Mouse (Mus musculus) MEL (cell line): ENCODE data around the gene Gpr18.

Experiments used
- CTCF ChIP-seq, 3 experiments: IDR thresholded peaks in 2 of 3; conservative IDR thresholded peaks in 1 of 3; 2 replicates each; pipeline ENCODE4 v1.5.1; 2011 to 2012; ENCODE audit warnings: low read length in 3 of 3, low read depth in 2 of 3, mild to moderate bottlenecking in 2 of 3, improper control_type of control experiment in 1 of 3, inconsistent platforms in 1 of 3, mixed read lengths in 1 of 3, moderate library complexity in 1 of 3; ENCODE audit not compliant: control insufficient read depth in 1 of 3, insufficient read depth in 1 of 3, poor library complexity in 1 of 3, severe bottlenecking in 1 of 3
- E2F4 ChIP-seq: IDR thresholded peaks from 2 replicates; pipeline ENCODE4 v1.6.1; 2011; ENCODE audit warnings: low read depth, low read length, improper control_type of control experiment, borderline replicate concordance
- ELF1 ChIP-seq: IDR thresholded peaks from 2 replicates; pipeline ENCODE4 v1.6.1; 2014; ENCODE audit warnings: low read depth, mild to moderate bottlenecking, inconsistent platforms, low read length, improper control_type of control experiment, moderate library complexity
- GATA1 ChIP-seq: IDR thresholded peaks from 2 replicates; pipeline ENCODE4 v1.6.1; 2011; ENCODE audit warnings: low read depth, low read length, improper control_type of control experiment
- SIN3A ChIP-seq: IDR thresholded peaks from 2 replicates; pipeline ENCODE4 v1.6.1; 2012; ENCODE audit warnings: low read length, improper control_type of control experiment, inconsistent platforms

GRCm38 (mm10) chr14:121928375-121929137 lies 13.0 kb upstream of the Gpr18 start:
- TF ChIP-seq CTCF (IDR thresholded peaks at IDR 0.05 in 2 of 3, conservative IDR thresholded peaks at IDR 0.05 in 1 of 3; ENCODE audit: control insufficient read depth in 1 of 3, insufficient read depth in 1 of 3, low read depth in 2 of 3, low read length in 3 of 3, poor library complexity in 1 of 3, severe bottlenecking in 1 of 3) (peak; percentile 39 to 98 (median 77)), GATA1 (0 out of 2 replicates have a peak, but pooled peaks have one; percentile 19), ELF1 (no peak), E2F4 (no peak), SIN3A (peak; percentile 49; the same call in 1 of the 2 replicates)
